Mouse (Mus musculus) left cerebral cortex, adult 11 months (tissue): Measurements from ENCODE around the gene Cpd.

Experiments used
- DNase-seq: peaks from one replicate; pipeline ENCODE4 v3.0.0; 2022; ENCODE audit warnings: low spot score

The Cpd gene

DNA sequence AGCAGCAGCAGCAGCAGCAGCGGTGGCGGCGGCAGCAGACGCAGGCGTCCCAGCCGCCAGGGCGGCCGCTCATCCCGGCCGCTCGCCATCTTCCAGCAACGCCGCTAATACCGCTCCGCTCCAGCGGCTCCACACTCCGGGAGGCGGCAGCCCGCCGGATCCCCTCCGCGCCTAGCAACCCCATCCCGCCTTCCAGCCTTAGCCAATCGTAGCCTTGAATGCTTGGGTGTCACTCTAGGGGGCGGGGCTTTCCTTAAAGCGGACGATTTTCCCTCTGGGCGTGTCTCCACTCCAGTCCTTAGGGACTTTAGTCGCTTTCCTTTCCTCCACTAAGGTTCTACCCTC, at the start of gene Cpd:
Gene Cpd, minus strand, starts transcription at position 141 of the 345 bp plus-strand sequence.
- DNase-seq = peak; percentile 92

DNA sequence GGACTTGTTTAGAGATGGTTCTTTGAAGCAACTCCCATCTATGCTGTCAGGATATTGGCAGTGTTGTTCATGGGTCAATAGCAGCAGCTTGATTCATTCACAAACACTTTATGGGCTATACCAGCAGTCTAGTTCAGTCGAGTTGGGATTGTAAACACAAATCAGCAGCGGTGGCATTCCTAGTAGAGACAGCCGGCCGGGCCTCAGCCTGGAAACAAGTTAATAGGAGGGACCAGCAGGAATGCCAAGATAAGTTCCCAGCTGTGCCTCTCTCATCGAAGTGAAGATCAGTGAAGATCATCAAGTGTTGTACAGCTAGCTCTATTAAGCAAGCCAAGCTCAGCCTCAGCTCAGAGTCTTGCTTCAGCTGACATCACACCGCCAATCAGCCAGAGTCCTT, 49.5 kb upstream of the Cpd start:
- DNase-seq = no peak

DNA sequence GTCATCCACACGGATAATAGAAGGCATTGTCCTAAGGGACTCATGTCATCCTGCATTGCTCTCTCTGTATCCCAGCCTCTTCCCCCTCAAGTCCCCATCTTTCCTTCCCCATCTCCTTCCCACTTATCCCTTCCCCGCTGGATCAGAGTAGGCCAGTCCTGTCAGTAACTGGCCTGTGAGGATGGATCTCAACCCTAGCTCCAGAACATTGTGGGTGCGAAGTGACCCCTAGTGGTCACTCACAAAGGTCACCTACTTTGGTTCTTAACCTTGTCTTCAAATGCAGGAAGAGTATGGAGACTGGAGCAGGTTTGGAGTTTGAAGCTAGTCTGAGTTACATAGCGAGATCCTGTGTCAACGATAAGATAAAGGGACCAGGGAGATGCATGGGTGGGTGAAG, 47.4 kb upstream of the Cpd start:
- DNase-seq = no peak

DNA sequence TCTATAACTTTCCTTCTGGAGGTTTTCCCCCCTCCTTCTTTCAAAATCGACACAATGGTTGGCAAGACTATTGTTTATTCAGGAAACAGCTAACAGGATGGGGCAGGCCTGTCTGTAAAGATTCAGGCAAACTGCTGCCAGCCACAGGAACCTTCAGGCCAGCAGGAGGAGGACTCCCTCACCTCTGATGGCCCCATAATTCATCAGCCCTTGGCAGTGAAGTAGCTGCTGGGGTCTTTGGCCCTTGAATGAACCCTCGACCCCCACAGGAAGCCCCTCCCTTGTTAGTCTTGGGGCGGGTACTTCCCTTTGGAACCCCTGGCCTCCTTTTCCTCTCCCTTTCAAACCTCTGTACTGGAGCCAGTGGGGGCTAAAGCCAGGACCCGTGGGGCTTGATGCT, 46.8 kb upstream of the Cpd start:
- DNase-seq = no peak

DNA sequence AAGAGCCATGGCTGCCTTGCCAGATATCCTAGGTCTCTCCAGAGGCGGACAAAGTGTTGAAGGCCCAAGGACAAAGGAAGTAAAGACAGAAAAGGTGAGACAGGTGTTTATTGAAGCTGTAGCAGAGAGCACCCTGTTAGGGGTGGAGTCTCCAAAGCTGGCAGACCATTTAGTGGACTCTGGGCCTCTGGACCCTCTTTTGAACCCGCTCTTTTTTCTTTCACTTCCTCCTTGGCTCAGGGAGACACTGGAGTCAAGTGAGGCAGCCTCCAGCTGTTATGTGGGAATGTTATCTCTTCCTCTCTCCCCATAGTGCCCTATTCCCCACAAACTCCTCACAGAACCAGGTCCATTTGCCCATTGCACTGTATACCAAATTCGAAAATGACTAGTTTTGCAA, 46.2 kb upstream of the Cpd start:
- no peak for DNase-seq

DNA sequence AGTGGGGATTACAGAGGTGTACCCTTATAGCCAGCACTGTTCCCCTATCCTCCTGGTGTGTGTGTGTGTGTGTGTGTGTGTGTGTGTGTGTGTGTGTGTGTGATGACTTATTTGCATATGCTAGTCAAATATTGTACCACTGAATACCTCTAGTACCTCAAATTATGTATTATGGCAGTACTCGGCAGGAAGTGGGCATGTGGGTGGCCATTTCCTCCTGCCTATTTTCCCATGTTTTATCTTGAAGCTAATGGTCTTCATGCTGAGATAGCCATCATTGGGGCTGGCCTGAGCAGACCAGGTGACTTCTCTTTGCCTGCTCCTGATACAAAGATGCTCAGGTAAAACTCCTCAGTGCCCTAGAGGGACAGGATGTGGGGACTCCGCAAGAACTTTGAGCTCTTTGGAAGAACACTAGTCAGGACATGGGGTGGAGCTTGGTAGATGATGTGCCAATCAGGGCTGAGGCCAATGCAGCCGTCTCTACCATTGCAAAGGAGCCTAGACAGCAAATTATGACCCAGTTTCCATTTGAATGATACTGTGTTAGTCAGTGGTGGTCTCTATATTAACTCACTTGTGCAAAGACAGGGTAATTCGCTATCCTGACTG, 45.0 kb upstream of the Cpd start:
- DNase-seq = no peak

DNA sequence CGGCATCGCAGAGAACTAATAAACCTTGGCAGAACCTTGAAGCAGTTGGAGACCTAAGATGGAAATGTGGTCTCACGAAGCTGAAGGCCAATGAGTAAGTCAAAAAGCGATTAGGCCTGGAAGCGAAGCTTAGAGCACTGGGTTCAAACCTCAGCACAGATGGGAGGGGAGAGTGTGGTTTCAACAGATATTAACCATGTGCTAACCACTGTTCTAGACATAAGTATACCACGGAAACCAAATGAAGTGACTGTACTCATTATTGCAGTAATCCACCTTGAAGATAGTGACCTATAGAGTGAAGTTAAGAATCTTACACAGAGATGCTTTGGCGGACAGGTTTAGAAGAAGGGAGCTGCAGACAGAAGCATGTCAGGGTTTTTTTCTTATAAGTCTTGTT, 44.4 kb upstream of the Cpd start:
- DNase-seq = no peak

DNA sequence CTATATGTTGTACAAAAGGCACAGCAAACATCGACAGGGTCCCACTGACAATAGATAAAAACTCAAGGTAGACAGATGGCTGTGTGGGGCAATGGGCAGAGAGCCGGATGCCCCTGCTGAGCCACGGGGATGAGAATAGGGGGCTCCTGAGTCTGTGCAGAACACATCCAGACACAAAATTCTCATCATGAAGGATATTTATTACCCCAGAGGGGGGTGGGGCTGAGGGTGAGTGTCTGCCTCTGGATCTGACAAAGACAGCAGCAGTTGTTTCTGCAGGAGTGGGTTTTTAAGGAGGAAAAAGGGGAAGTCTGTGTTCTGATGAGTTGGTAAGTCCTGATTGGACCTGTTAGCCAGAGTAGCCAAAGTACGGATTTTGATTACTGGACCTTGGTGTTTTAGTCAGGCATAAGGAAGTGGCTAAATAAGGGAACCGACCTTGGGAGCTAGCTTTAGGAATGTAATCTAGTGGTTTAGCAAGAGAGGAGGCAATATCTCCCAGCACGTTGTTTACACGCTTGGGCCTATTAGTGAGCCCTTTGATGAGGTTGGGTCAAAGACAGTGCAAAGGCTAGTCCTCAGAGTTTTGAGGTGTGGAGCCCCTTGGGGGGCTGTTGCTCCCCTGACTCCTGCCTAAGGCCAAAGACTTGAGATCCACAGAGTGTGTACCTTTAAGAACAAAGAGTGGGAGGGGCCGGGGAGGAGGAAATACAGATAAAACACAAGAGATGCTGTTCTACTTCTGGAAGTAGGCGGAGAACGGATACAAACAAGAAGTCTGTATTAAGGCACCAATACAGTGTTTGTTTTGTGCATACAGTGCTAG, 42.7 kb upstream of the Cpd start:
- DNase-seq = no peak

DNA sequence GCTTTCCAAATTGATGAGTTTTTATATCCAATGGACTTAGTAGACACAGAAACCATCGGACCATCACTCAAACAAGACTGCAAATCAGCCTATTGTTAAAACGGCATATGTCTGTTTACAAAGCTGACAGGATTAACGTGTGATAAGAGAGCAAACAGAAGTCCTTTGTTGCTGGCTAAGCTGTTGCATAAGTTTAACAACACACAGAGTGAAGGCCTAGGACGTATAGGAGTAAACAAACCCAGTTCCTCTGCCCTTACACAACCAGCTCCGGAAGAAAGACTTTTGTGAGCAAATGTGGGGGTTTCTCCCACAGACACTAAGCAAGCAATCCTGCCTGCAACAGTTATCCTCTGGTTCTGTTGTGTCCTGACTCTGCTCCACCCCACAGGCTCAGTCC, 37.6 kb upstream of the Cpd start:
- DNase-seq = no peak

DNA sequence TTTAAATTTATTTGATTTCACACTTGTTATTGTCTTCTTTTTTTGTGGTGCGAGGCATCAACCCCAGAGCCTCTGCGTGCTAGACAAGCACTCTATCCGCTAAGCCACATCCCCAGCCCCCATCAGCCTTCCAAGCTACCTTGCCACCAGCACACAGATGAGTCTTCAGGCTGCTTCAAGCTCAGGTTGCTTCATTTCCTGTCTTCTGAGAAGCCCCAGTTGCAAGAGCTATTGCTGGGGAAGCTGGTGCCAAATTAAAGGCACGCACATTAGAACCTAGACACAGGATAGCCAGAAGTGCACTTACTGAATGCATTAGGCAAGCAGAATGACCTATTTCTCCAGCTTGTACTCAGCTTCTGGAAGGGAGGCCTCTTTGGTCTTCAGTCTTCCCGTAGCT, 33.0 kb upstream of the Cpd start:
- DNase-seq = no peak

DNA sequence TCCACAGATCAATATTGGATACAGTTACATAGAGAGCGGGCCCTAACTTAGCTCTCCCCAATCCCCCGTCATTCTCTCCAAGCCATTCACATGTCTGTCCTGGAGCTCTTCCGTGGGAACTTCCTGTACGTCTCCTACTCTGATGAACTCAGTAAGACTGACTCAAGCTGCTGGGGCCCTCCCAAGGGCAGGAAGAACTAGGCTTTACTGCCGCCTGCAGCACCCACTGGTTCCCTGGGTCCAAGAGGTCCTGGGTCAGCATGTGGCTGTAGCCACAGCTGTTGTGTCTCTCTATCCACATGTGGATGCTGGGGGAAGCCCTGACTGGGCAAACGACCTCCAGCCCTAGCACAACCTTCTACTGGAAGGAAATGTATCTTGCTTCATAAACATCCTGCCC, 27.9 kb upstream of the Cpd start:
- DNase-seq = no peak

DNA sequence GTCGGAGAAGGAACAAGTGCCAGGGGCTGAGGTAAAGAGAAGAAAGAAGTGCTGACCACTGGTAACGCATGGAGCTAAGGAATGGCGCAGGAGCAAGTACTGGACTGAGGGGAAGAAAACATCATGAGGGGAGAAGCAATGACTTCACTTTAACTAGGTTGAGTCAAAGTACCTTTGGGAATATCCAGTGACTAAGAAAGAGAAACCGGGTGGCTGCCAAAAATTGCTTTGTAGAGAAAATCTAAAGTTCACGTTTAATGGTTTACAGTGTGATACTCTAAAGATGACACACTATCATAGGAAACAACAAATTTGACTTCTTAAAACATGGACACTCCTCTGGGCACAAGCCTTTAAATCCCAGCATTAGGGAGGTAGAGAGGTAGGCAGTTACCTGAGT, 27.0 kb upstream of the Cpd start:
- no peak for DNase-seq

DNA sequence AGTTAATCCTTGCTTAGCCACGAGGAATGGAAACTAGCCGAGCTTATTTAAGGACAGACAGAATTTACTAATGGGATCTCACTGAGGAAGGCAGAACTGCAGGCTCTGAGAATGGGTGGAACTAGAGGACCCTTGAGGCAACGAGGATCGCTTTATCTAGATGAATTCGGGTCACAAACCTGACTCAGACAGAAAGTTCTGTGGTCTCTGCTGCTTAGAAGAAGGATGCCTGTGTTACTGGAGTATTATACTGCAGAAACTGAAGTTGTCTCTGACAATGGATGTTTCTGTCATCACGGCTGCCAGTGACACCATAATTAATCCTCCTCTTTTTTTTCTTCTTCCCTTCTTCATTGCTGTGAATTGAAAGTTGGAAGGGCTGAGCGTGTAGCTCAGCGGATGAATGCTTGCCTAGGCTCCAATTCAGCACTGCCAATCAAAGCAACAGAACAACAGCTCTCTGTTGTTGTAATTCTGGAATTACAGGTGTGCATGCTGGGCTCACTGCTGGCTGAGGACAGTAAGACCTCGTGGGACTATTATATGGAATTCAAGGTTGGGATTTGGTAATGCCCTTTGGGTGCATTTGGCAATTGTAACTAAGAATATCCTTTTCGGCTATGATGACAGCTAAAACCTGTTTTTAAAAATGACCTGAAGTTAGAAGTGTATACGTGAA, 25.9 kb upstream of the Cpd start:
- DNase-seq = no peak

DNA sequence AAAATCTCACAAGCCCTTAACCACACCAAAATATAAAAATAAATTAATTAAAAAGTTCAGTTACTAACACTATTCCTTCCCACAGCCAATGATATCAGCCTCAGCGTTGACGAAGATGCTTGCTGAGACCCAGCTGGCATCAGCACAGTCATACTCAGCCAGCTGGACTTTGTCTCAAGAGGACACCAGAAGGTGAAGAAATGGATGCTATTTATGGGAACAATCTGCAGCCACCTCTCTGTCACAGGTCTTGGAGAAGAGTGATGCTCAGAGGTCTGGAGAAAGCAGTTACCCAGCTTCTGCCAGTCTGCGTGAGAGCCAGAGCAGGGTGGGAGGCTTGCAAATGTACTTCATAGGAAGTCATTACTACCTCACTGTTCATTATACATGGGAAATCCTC, 14.4 kb upstream of the Cpd start:
- no peak for DNase-seq

DNA sequence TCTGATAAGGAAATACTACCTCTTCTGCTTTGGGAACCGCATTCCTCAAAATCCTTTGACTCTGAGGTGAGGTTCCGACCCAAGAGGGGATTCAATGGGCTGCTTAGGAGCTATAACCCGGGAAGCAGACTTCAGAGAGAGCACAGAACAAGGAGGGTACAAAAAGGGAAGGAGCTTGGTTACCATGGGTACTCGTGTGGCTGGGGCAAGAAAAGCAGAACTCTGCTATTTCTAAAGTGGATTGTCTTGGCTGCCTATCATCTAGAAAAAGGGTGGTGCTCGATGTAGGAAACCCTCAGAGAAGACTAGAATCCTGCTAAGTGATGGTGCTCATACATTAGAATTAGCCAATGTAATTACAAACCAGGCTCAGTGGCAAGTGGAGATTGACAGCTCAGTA, 12.4 kb upstream of the Cpd start:
- no peak for DNase-seq

DNA sequence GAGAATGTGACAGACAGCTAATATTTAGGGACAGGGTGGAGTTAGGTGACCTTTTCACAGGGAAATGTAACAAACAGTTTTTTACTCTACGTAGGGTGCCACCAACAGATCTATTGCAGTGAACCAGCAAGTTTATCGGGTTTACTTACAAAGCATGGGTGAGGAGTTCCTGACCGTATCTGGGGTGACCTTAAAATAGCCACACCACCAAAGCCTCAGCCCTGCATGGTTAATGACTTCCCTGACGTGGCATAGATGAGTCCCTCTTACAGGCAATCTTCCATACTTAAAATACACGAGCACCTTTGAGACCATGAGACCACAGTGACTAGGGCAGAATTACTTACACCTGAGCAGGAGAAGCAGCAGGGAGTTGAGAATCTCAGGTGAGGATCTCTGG, 12.0 kb upstream of the Cpd start:
- no peak for DNase-seq

DNA sequence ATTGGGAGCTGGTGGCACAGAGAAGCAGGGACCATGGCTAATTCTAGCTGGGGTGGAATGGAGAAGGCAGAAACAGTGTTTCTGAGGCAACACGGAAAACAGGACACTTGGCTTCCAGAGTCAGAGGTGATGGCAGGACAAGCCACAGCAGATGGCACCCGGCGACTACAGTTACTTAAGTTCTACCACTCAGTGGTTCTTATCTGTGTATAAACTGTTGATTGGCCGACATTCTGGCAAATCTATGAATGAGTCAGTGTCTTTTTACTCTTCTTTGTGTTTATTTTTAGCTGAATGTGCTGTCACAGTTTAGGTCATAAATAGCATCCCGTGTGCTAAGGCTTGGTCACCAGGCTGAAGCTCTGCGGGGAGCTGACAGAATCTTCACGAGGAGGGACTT, 10.3 kb upstream of the Cpd start:
- DNase-seq = no peak

DNA sequence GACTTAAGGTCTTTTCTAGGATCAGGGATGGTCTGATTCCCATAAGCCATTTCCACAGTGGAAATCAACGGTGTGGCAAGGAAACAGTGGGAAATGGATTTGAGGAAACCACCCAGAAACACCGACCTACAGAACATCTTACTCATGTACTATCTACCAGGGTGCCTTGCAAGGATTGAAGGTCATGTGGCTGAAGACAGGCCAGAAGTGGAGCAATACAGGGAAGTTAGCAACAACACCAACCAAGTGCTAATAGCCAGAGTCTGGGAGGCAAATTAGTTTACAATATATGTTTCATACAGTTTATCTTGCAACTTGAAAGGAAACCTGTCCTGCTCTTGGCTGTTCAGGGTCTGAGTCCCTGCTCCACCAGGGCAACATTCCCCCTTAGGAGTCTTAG, 9.8 kb upstream of the Cpd start:
- DNase-seq = no peak

DNA sequence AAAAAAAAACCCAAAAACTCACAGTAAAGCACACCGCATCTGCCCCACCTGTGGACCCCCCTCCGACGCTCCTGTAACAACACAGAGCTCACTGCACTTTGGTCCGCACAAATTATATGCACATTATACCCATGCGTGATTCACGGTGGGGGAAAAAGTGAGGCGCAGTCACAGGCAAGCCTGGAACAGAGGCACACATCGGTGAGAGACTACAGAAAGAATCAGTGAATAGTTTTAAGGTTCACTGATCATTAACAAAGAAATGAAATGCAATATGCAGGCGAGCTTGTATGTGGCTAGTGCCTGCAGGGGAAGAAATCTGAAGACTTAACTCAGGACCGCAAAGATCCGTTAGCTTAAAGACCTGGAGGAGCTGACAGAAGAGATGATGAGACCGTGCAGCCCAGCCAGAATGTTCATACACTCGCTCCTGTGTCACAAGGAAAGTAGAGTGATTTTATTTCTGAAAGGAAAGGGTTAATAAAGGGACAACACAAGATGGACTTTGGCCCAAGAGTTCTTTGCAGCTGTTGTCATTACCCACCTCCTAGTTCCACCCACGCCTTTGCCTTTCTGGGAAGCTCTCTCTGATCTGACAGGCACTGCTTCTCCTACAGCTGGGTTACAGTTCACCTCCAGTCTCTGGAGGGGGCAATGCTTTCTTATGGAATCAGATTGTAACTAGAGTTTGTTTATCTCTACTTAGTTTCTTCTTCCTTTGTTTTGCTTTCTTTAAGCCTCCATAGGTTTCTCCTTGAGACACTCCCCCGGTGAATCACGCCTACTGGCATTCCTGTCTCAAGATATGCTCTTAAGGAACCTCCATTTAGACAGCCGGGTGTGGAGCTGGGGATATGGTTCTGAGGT, 7.9 kb upstream of the Cpd start:
- DNase-seq = no peak

DNA sequence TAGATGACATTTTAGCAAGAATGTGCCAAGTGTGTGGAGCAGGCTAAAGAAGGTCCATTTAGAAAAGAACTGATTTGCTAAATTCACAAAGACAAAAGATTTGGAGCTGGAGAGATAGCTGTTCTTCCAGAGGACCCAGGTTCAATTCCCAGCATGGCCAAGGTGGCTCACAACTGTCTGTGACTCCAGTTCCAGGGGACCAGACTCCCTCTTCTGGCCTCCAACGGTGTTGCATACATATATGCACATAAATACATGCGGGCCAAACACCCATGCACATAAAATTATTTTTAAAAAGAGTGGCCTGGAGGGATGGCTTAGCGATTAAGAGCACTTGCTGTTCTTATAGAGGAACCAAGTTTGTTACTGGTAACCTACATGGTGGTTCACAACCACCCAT, 4.7 kb upstream of the Cpd start:
- DNase-seq = no peak

DNA sequence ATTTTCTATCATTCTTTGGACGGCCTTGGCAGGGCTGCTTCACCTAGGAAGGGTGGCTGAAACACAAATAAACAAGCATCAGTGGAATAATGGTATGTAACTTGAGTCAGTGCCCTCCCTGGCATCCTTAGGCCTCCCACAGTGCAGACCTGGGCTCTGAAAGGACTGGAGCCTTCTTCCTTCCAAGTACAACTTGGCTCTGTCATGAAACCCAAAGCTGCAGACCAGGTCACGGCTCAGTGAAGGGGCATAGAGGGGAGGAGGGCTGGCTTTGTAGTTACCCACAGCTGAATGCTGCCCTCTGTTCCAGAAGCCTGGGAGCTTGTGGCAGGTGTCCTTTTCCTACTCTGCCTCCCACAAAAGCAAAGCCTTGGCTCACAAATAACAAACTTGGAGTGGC, 2.8 kb upstream of the Cpd start:
- DNase-seq = no peak

DNA sequence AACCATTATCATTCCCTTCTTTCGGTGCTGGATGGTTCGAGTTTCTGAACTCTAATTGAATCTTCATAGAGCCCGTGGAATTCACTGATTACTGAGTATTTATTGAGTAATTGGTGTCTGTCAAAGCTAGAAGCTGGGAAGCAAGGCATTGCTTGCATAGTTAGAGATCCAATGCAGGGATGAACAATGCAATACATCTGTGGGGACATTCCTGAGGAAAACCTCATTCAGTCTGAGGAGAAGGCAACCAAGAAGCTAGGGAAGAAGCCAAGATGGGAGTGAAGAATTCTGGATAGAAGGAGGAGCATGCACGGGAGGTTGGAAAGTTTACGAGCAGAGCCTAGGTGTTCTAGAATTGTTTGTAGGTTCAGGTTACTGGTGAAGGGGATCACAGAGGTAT, 1.3 kb upstream of the Cpd start:
- DNase-seq = no peak

DNA sequence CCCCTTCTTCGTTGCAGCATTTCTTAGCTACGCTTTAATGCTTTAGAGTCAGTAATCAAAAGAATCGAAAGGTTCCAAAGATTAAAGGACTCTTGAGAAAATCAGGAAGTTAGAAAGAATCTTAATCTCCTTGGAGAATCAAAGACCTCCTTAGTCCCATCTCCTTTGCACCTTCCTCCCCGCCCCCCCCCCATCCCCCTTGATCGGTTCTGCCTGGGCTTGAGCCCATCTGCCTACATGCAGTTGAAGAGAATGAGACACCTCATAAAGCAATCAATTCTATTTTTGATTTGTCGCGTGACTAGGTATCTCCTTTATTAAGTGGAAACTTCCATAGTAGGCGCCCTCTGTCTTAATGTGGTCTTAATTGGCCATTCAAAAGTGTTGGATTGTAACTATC, 536 bp upstream of the Cpd start:
- no peak for DNase-seq
